Mouse (Mus musculus): ENCODE data around the gene Hoxa2.

Gene Hoxa2

GRCm38 (mm10) chr6:52178918-52179665 lies 14.5 kb upstream of the Hoxa2 start:
- DNase-seq, result no peak

GRCm38 (mm10) chr6:52177806-52178205 lies 13.2 kb upstream of the Hoxa2 start:
- no peak for DNase-seq

- DNase-seq, result no peak
These were observed 12.6 kb upstream of the Hoxa2 start, which contains the start of gene 5730596B20Rik for GRCm38 (mm10) chr6:52177061-52177735. Gene 5730596B20Rik, plus strand, starts transcription at chr6:52177498.

GRCm38 (mm10) chr6:52176391-52176790 lies 11.8 kb upstream of the Hoxa2 start:
- DNase-seq, result no peak

- no peak for DNase-seq
These were observed 11.2 kb upstream of the Hoxa2 start for GRCm38 (mm10) chr6:52175864-52176263.

GRCm38 (mm10) chr6:52174968-52175751 lies 10.5 kb upstream of the Hoxa2 start:
- no peak for DNase-seq

- DNase-seq, result no peak
These were observed 9.0 kb upstream of the Hoxa2 start for GRCm38 (mm10) chr6:52173648-52174047.

GRCm38 (mm10) chr6:52172501-52172900 lies 7.9 kb upstream of the Hoxa2 start:
- DNase-seq, result no peak

- no peak for DNase-seq
These were observed 7.3 kb upstream of the Hoxa2 start for GRCm38 (mm10) chr6:52171938-52172337.

- DNase-seq, result no peak
These were observed 6.7 kb upstream of the Hoxa2 start for GRCm38 (mm10) chr6:52171331-52171730.

- no peak for DNase-seq
These were observed 6.2 kb upstream of the Hoxa2 start for GRCm38 (mm10) chr6:52170898-52171223.

GRCm38 (mm10) chr6:52170166-52170897 lies 5.7 kb upstream of the Hoxa2 start:
- no peak for DNase-seq

GRCm38 (mm10) chr6:52169499-52170165 lies 5.0 kb upstream of the Hoxa2 start:
- DNase-seq, result no peak

- no peak for DNase-seq
These were observed 3.8 kb upstream of the Hoxa2 start for GRCm38 (mm10) chr6:52168191-52169055.

- DNase-seq, result no peak
These were observed 3.1 kb upstream of the Hoxa2 start for GRCm38 (mm10) chr6:52167736-52168161.

- DNase-seq, result no peak
These were observed 2.5 kb upstream of the Hoxa2 start for GRCm38 (mm10) chr6:52167176-52167575.

GRCm38 (mm10) chr6:52166431-52167077 lies 1.9 kb upstream of the Hoxa2 start:
- DNase-seq, result no peak

GRCm38 (mm10) chr6:52165441-52166370 lies 1.1 kb upstream of the Hoxa2 start:
- DNase-seq, result no peak

- DNase-seq, result no peak
These were observed 493 bp downstream of the Hoxa2 start for GRCm38 (mm10) chr6:52164051-52164625.
